Mouse (Mus musculus) ES-E14 (cell line): ENCODE measurements around the gene Dpp6.

Experiments
- CHD2 ChIP-seq: IDR thresholded peaks from 2 replicates; pipeline ENCODE4 v1.6.1; 2014; ENCODE audit warnings: mild to moderate bottlenecking, low read depth, low read length, inconsistent platforms
- MAFK ChIP-seq: IDR thresholded peaks from 2 replicates; pipeline ENCODE4 v1.6.1; 2014; ENCODE audit warnings: mild to moderate bottlenecking, low read depth, low read length, inconsistent platforms; ENCODE audit not compliant: insufficient read depth

DNA sequence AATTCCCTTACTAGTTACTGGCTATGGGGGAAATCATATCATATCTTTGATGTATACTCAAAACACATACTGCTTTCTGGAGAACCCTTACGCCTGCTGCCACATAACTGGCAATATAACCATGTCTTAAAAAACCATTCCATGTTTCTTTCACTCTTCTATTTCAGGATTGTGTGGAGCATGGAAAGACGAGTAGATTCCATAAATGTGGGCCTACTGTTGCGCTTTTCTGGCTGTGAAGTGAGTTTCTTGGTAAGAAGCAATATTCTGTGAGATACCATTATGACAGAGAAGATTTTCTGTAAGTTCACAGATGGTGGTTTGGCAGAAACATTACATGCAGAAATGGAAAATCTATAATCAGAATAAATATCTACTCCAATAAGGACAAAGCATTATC, 33.0 kb upstream of the Dpp6 start:
- TF ChIP-seq MAFK (no peak), CHD2 (no peak)
